Mouse (Mus musculus) frontal cortex, postnatal 14 days (tissue): ENCODE measurements at regions not wholly inside any gene's neighbourhood (a gene's known extent, or its start where the extent isn't known, plus 50 kb on each side); places are given as distances from the start of the nearest gene placed in this dataset.

ENCODE experiments used
- DNase-seq, 2 experiments: peaks; one replicate each; pipeline ENCODE4 v3.0.0; 2022; ENCODE audit warnings: low spot score in 2 of 2

- no peak for DNase-seq
Observed at GRCm38 (mm10) chr2:131436149-131436548, 55.1 kb upstream of the Smox start.

GRCm38 (mm10) chr2:131430474-131430873 lies 60.8 kb upstream of the Smox start:
- no peak for DNase-seq

GRCm38 (mm10) chr2:131428089-131428488 lies 63.2 kb upstream of the Smox start:
- DNase-seq, result no peak

- DNase-seq, result no peak
Observed at GRCm38 (mm10) chr2:131426941-131427340, 64.4 kb upstream of the Smox start.

GRCm38 (mm10) chr2:131423616-131424320 lies 67.5 kb upstream of the Smox start:
- DNase-seq, result no peak

- peak in 1 of 2 experiments; percentile 33 for DNase-seq
Observed at GRCm38 (mm10) chr2:131422907-131423445, 68.3 kb upstream of the Smox start.

- DNase-seq, result no peak
Observed at GRCm38 (mm10) chr2:131418130-131418529, 65.4 kb upstream of the Rnf24 start.

GRCm38 (mm10) chr2:131417472-131417871 lies 64.8 kb upstream of the Rnf24 start:
- DNase-seq, result no peak

GRCm38 (mm10) chr2:131416482-131416881 lies 63.8 kb upstream of the Rnf24 start:
- DNase-seq, result peak; percentile 33 to 56

- DNase-seq, result no peak
Observed at GRCm38 (mm10) chr2:131410906-131411520, 58.3 kb upstream of the Rnf24 start.

GRCm38 (mm10) chr2:131407337-131407736 lies 54.6 kb upstream of the Rnf24 start:
- no peak for DNase-seq

- DNase-seq, result no peak
Observed at GRCm38 (mm10) chr2:131404218-131404555, 51.5 kb upstream of the Rnf24 start.

- no peak for DNase-seq
Observed at GRCm38 (mm10) chr2:131403543-131404217, 51.0 kb upstream of the Rnf24 start.
